18 mouse cellular contexts compared by ENCODE assay signal in genomic region chr2:92256141-92256540, GRCm38 (mm10).
A peak's percentile ranks its signal among the peaks of the same experiment; 100 is the strongest.
DNase-seq lines count a peak whose midpoint lies in the region; ATAC-seq lines count a peak whose summit lies in the region.
"Had no signal": no experiment of that assay in that cellular context is flagged by ENCODE, and none has a peak within 500 bp of the region (broad histone marks: within the 10 kb centered on the region; RNA-seq: fewer than 3 reads in every experiment).

No protein-coding gene starts in this region.

- no peaks in the 10 kb centered on the region for H3K9me3 ChIP-seq in heart, embryonic 16.5 days (replicated peaks; ENCODE audit: control insufficient read depth, low read length)
- H3K9me3 ChIP-seq: G1E; megakaryocyte, embryonic 14.5 days had no signal

- intact Hi-C loops in heart, postnatal 14 days (cut with DNase I) = no loop called here

- 58% methylated on average over 7 of the region's 7 CpGs for WGBS in heart, embryonic 16.5 days

- H3K27ac ChIP-seq in heart, embryonic 16.5 days (ENCODE audit: low read length) = no peak overlapping the region

- peak; percentile 45 for ATAC-seq in heart, embryonic 16.5 days (replicated peaks; ENCODE audit: extremely low read depth, insufficient read depth, low FRiP score)
- ATAC-seq in CD4-positive, CD25-positive, alpha-beta regulatory T cell, adult 4 months = peak; percentile 75
- ATAC-seq in frontal cortex, adult (ENCODE audit: low TSS enrichment) = no peak
- ATAC-seq: forebrain, postnatal 0 days; intestine, embryonic 16.5 days had no signal

- H3K27me3 ChIP-seq in heart, embryonic 16.5 days (ENCODE audit: control insufficient read depth, insufficient read depth, low read length) = no peaks in the 10 kb centered on the region
- H3K27me3 ChIP-seq: megakaryocyte, embryonic 14.5 days had no signal

- DNase-seq in heart, postnatal 14 days = no peak
- peak; percentile 31 for DNase-seq in induced T-regulatory cell, adult 2 months (ENCODE audit: low read depth)
- peak; percentile 5 to 30 for DNase-seq in thymus, postnatal 10 days (ENCODE audit: low spot score in 2 of 2)
- no peak for DNase-seq in layer of hippocampus, postnatal 10 days (ENCODE audit: low spot score in 2 of 2)
- DNase-seq in ovary, postnatal 10 days (ENCODE audit: low spot score) = no peak
- DNase-seq: adrenal gland, postnatal 10 days; cerebellum, adult 9-10 months; forebrain, postnatal 0 days; heart, postnatal 4 days; kidney, postnatal 25 days; liver; lung, embryonic 14.5 days had no signal

- H3K36me3 ChIP-seq in heart, embryonic 16.5 days (ENCODE audit: control insufficient read depth, insufficient read depth) = peaks cover 3% of the 10 kb centered on the region; the same call in 1 of the 2 replicates

- no peak overlapping the region for H3K4me2 ChIP-seq in heart, embryonic 16.5 days (ENCODE audit: low read depth, low read length)
- H3K4me2 ChIP-seq: lung, embryonic 14.5 days had no signal

- no peak overlapping the region for H3K9ac ChIP-seq in heart, embryonic 16.5 days (ENCODE audit: low read length)
- H3K9ac ChIP-seq: forebrain, postnatal 0 days; lung, embryonic 14.5 days had no signal

- peaks cover 6% of the 10 kb centered on the region for H3K4me1 ChIP-seq in heart, embryonic 16.5 days (ENCODE audit: control insufficient read depth, insufficient read depth, low read length)

- no peak overlapping the region for H3K4me3 ChIP-seq in heart, embryonic 16.5 days (ENCODE audit: low read length)

Comparison
In these comparisons a context has a peak if more than half of its experiments do, and no peak if none do; other contexts are left out.
1. DNase-seq: peak in induced T-regulatory cell, adult 2 months (single experiment) and thymus, postnatal 10 days (2 of 2); none in heart, postnatal 14 days (0 of 2), layer of hippocampus, postnatal 10 days (0 of 2) and ovary, postnatal 10 days (single experiment).